Mouse (Mus musculus): ENCODE results near the gene Rbpjl. TPM values are rescaled to one million over a fixed set of nuclear protein-coding genes. Genes with fewer than 3 reads are reported as not detected.
A peak's percentile ranks its signal among the peaks of the same experiment; 100 is the strongest.

Rbpjl gene
- total RNA-seq, 1 experiment from 2014 or later = not detected

DNA sequence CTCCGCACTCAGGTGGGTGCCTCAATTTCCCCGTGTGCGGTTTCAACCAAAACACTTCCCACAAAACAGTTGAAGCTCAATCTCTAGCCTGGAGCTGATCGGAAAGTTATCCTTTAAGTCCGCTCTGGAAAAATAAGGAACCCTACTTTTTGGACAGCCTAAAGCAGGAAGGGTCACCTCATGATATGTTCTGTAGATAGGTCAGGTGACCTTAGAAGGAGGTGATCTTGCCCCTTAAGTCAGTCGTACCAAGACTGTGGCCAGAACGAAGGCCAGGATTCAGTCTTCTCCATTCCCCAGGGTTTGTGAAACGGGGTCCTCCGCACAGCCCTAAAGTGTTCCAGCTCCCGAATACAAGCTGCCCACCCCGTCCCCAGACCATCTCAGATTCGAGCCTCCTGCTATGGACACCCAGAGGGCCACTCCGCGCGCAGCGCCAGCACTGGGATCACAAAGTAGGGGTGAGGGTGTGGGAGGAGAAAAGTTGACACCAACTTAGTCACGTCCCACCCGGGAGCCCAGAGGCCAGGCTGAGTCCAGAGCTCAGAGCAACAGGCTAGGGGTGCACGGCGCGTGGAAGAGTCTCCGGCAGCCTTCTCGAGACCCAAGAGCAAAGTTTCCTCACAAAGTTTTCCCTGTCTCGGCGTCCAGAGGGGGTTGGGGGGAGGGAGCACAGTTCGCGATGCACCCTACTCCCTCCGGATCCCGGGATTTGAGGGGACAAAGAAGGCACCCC, 39.5 kb downstream of the Rbpjl start:
- ATAC-seq (replicated peaks; ENCODE audit: low read depth, poor library complexity, severe bottlenecking) = no peak

DNA sequence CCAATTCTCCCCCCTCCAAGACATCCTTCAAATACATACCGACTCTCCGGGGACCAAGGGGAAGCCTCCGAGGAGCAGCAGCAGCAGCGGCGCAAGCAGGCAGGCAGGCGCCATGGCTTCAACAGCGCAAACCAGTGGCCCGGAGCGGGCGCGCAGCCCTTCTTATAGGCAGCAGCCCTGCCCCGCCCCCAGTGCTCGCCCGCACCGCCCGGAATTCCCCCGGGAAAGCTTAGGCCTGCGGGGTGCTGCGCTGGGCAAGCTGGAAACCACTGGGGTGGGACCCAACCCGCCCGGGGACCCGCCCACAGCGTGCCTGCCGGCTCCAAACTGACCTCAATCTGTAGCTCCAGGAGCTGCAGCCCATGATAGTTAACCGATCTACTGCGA, 40.1 kb downstream of the Rbpjl start:
- ATAC-seq (replicated peaks; ENCODE audit: low read depth, poor library complexity, severe bottlenecking) = 0 out of 2 replicates have a peak, but pooled peaks have one; percentile 19

DNA sequence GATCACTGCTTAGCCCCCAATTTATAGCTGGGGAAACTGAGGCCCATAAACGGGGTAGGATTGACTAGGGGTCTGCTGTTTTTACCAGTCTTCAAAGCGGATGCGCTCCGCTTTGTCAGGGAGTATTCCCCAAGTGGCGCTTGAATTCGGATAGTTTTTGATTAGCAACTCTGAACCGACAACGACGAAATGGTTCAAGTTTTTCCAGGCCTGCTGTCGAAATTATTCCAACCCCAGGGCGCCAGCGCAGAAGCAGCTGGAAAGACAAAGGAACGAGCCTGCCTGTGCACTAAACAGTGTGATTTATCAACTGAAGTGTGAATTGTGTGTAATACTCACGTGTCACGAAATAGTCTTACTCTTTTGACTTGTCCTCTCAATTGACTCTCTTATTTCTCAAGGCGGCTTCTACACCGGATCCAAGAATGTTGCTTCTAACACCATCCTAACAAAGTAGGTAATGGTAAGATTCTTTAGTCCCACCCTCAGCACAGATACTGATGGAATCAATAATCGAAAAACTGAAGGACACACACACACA, 40.6 kb downstream of the Rbpjl start, which contains the start of gene Sdc4:
TSS of gene Sdc4 (minus strand) at position 428 of the 541 bp plus-strand sequence.
- ATAC-seq (replicated peaks; ENCODE audit: low read depth, poor library complexity, severe bottlenecking) = no peak

GRCm38 (mm10) chr2:164444701-164445100, 41.8 kb downstream of the Rbpjl start:
- ATAC-seq (replicated peaks; ENCODE audit: low read depth, poor library complexity, severe bottlenecking) = no peak

GRCm38 (mm10) chr2:164445399-164446085, 42.6 kb downstream of the Rbpjl start:
- ATAC-seq (replicated peaks; ENCODE audit: low read depth, poor library complexity, severe bottlenecking) = no peak

GRCm38 (mm10) chr2:164446086-164446469, 43.1 kb downstream of the Rbpjl start:
- no peak for ATAC-seq (replicated peaks; ENCODE audit: low read depth, poor library complexity, severe bottlenecking)

GRCm38 (mm10) chr2:164448140-164448539, 45.2 kb downstream of the Rbpjl start:
- no peak for ATAC-seq (replicated peaks; ENCODE audit: low read depth, poor library complexity, severe bottlenecking)

- no peak for ATAC-seq (replicated peaks; ENCODE audit: low read depth, poor library complexity, severe bottlenecking)
These were observed 46.0 kb downstream of the Rbpjl start for GRCm38 (mm10) chr2:164448921-164449320.

DNA sequence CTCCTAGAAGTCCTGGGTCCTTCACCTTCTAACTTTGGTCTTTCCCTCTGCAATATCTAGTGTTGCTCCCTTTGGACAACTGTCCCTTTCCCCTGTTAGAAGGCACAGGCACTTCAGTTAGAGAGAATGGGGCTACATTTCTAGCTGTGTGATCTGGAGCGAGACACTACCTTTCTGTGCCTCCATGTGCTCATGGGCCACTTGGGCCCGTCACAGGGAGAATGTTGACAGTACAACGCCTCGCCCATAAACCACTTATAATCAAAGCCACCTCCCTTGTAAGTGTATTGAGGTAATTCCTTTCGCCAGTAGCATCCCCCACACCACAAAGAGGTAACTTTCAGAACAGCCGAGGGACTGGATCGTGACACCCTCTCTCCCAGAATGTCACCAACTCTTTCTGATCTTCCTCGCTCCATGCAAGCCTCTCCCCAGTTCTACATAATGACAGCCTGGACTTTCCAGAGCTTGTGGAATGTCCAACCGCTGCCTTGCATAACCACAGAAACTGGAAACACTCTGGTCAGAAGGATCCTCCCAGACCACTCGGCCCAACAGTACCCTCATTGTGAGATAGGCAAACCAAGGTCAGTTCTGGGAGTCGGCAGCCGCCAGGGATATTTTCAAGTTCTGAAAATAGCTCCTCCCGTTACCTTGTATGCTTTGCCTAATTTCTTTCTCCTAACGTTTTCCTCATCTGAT, 46.6 kb downstream of the Rbpjl start:
- no peak for ATAC-seq (replicated peaks; ENCODE audit: low read depth, poor library complexity, severe bottlenecking)

DNA sequence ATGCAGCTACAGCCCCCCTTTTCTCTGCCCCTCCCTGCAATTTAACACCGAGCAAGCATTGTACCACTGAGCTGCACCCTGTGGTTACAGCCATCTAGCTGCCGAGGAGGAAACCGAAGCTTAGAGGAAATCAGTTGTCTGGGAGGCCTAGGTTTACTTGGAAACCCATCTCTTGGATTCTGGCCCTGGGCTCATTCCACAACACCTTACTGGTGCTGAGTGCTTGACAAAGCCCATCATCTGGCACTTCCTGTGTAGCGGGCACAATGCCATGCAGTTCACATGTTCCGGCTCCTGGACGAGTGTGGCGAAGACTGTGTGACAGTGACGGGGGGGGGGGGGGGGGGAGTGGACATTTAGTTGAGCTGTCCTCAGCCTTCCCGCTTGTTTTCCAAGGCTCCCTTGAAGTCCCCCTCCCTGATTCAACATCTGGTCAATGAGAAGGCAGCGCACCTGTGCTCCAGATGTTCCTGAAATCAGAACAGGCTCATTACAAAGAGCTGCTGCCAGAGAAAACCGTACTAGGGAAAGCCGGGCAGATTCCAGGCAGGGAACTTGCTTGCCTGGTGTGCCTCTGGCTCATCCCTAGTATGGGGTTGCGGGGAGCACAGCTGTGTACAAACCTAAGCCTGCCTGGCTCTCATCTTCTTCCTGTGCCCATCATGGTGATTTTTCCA, 49.2 kb downstream of the Rbpjl start:
- no peak for ATAC-seq (replicated peaks; ENCODE audit: low read depth, poor library complexity, severe bottlenecking)

DNA sequence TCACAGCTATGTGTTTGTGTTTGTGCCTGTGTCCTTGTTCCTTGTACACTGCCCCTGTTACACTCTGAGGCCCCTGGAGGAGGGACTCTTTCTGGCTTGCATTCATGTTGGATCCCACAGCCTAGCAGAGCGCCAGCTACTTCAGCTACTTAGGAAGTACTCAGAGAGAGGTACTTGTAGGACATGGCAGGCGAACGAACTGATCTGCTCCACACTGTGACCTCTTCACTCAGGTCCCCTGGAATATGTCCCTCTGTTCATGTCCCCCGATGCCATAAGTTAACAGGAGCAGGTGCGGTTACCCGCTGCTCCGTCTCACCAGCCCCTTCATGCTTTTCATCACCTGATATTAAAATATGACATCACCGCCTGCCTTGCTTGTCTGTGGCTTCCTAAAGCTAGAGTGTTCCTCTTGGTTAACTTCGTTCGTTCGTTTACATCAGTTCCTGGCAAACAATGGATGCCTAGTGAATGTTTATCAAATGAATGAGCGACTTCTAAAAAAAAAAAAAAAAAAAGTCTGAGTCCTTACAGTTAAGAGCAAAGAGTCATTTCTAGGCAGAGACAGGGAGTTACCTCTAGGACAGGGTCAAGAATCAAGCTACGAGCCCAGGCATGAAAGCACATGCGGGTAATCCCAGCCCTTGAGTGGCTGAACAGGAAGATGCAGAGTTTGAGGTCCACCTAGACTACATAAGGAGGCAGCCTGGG, 50.3 kb downstream of the Rbpjl start:
- ATAC-seq (replicated peaks; ENCODE audit: low read depth, poor library complexity, severe bottlenecking) = no peak

DNA sequence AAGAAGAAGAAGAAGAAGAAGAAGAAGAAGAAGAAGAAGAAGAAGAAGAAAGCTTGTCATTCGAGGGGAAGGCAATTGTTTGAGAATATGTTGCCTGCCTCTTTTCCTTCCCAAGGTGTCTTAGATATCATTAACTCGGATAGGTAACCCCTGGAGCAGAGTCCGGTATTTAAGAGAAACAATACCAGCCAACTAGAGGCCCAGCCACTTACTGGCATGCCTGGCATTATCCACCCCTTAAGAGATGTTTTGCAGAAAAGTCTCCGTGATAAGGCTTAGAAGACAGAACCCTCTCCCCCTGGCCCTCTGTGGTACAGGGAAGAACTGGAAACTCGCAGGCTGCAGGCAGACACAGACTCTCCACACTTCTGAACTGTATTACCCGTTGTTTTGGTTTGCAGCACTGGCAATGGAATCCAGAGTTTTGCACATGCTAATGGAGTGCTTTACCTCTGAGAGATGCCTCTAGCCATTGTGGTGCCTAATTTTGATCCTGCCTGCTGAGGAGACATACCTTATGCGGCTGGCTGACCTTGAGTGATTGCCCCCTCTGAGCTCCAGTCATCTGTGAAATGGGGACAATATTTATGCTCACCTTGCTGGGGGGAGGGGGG, 51.1 kb downstream of the Rbpjl start:
- ATAC-seq (replicated peaks; ENCODE audit: low read depth, poor library complexity, severe bottlenecking) = no peak

GRCm38 (mm10) chr2:164454846-164455245, 51.9 kb downstream of the Rbpjl start:
- peak; percentile 53 for ATAC-seq (replicated peaks; ENCODE audit: low read depth, poor library complexity, severe bottlenecking)

DNA sequence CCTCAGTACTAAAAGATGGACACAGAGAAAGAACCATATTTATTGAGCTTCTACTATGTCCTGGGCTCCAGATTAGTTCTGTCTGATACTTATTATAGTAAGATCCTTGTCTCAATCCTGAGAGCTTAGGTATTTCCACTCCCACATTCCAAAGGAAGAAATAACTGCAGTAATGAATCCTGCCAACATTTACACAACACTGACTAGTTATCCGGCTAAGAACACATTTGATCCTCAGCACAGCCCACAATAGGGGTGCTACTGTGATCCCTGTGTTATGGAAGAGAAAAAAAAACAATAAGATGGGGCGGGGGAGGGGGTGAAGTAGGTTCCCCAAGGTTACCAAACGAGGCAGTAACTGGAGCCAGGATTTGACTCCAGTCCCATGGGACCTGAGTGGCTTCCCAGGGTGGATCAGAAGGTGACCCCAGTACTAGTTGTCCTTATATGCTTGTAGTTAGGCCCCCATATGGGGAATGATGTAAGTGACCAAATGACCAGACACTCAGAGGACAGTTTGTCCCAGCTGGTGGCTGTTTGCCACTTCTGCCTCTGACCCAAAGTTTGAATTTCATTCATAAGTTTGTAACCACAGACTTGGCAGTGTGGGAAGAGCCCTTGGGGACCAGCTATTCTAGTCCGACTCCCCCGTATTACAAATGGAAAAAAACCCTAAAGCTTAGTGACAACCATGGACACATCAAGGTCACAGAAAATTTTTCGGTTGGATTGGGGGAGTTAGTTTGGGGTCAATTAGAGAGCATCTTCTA, 52.7 kb downstream of the Rbpjl start:
- no peak for ATAC-seq (replicated peaks; ENCODE audit: low read depth, poor library complexity, severe bottlenecking)

- no peak for ATAC-seq (replicated peaks; ENCODE audit: low read depth, poor library complexity, severe bottlenecking)
These were observed 53.5 kb downstream of the Rbpjl start for GRCm38 (mm10) chr2:164456413-164456812.

- ATAC-seq (replicated peaks; ENCODE audit: low read depth, poor library complexity, severe bottlenecking) = no peak
These were observed 53.9 kb downstream of the Rbpjl start, which contains the start of gene Sys1 for GRCm38 (mm10) chr2:164456864-164457300. Sys1 (plus strand) TSS chr2:164456964.

GRCm38 (mm10) chr2:164457942-164458341, 55.0 kb downstream of the Rbpjl start:
- no peak for ATAC-seq (replicated peaks; ENCODE audit: low read depth, poor library complexity, severe bottlenecking)

DNA sequence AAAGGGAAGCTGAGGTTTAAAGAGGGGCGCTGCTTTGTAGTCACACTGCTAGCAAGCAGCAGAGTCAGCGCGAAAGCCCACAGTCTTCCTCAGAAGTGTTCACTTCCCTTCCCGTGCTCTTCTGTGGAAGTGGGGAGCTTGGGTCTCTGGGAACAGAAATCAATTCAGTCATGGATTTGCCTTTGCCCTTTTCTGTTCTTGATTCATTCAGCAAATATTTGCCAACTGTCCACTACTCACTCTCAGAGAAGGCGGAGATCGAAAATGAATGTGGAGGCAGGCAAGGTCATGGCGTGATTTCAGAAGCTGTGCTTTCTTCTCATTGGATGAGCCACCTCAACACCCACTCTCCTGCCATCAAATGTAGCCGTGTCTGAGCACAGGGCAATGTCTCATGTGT, 55.6 kb downstream of the Rbpjl start:
- no peak; the same call in 1 of the 2 replicates for ATAC-seq (replicated peaks; ENCODE audit: low read depth, poor library complexity, severe bottlenecking)
